Mouse (Mus musculus): ENCODE data around the gene Lifr.

DNA sequence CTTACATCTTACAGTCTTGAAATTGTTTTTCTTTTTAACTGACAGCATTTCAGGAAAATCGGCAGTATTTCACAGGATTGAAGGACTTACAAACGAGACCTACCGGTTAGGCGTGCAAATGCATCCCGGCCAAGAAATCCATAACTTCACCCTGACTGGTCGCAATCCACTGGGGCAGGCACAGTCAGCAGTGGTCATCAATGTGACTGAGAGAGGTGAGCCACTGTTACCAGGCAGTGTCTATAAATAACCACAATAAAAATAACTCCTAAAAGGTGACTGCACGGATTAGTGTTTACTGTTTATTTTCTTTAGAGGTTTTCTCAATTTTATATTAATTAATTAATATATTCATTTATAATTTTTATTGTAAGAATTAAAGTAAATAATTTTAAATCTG, 82.9 kb downstream of the Lifr start:
- TF ChIP-seq POLR2A (IDR thresholded peaks at IDR 0.05; ENCODE audit: low read depth, low read length) (no peak), CTCF (IDR thresholded peaks at IDR 0.05; ENCODE audit: borderline replicate concordance, insufficient read depth, low read length) (no peak)

Measured in embryonic fibroblast, embryonic 13.5 days (primary cell).